Mouse (Mus musculus) urinary bladder, postnatal 36 days (tissue): ENCODE data around the gene Gli3.

ENCODE experiments used
- DNase-seq, 2 experiments: peaks; one replicate each; pipeline ENCODE4 v3.0.0; 2022; ENCODE audit warnings: low spot score in 2 of 2, mixed read lengths in 1 of 2

The Gli3 gene

GRCm38 (mm10) chr13:15488065-15488464 lies 25.0 kb downstream of the Gli3 start:
- DNase-seq = no peak

GRCm38 (mm10) chr13:15495820-15496219 lies 32.8 kb downstream of the Gli3 start:
- no peak for DNase-seq

- no peak for DNase-seq
Measured at GRCm38 (mm10) chr13:15498338-15498737, 35.3 kb downstream of the Gli3 start.

- DNase-seq = no peak
Measured at GRCm38 (mm10) chr13:15510925-15511324, 47.9 kb downstream of the Gli3 start.

- DNase-seq = no peak
Measured at GRCm38 (mm10) chr13:15513114-15513513, 50.1 kb downstream of the Gli3 start.

- DNase-seq = peak in 1 of 2 experiments; percentile 5
Measured at GRCm38 (mm10) chr13:15514082-15514481, 51.0 kb downstream of the Gli3 start.

- DNase-seq = no peak
Measured at GRCm38 (mm10) chr13:15517048-15517760, 54.2 kb downstream of the Gli3 start.

GRCm38 (mm10) chr13:15520353-15520752 lies 57.3 kb downstream of the Gli3 start:
- DNase-seq = no peak

- DNase-seq = no peak
Measured at GRCm38 (mm10) chr13:15522153-15522552, 59.1 kb downstream of the Gli3 start.

- no peak for DNase-seq
Measured at GRCm38 (mm10) chr13:15524208-15524607, 61.2 kb downstream of the Gli3 start.

GRCm38 (mm10) chr13:15526691-15527090 lies 63.7 kb downstream of the Gli3 start:
- no peak for DNase-seq

- no peak for DNase-seq
Measured at GRCm38 (mm10) chr13:15531568-15531967, 68.5 kb downstream of the Gli3 start.

- no peak for DNase-seq
Measured at GRCm38 (mm10) chr13:15537206-15537605, 74.2 kb downstream of the Gli3 start.

GRCm38 (mm10) chr13:15537611-15538010 lies 74.6 kb downstream of the Gli3 start:
- no peak for DNase-seq

GRCm38 (mm10) chr13:15538389-15538788 lies 75.4 kb downstream of the Gli3 start:
- no peak for DNase-seq

GRCm38 (mm10) chr13:15542053-15542452 lies 79.0 kb downstream of the Gli3 start:
- DNase-seq = no peak

GRCm38 (mm10) chr13:15543169-15543887 lies 80.3 kb downstream of the Gli3 start:
- DNase-seq = no peak

GRCm38 (mm10) chr13:15543888-15544640 lies 81.0 kb downstream of the Gli3 start:
- DNase-seq = no peak

GRCm38 (mm10) chr13:15545346-15545896 lies 82.4 kb downstream of the Gli3 start:
- DNase-seq = no peak

- DNase-seq = no peak
Measured at GRCm38 (mm10) chr13:15546258-15546657, 83.2 kb downstream of the Gli3 start.

GRCm38 (mm10) chr13:15549466-15549865 lies 86.4 kb downstream of the Gli3 start:
- no peak for DNase-seq

GRCm38 (mm10) chr13:15550027-15550602 lies 87.1 kb downstream of the Gli3 start:
- DNase-seq = no peak
